Mouse (Mus musculus) kidney, embryonic 15.5 days (tissue): Measurements from ENCODE around the gene Sesn3. TPM values are rescaled to one million over a fixed set of nuclear protein-coding genes. Genes with fewer than 3 reads are reported as not detected.

Experiments used
- polyA plus RNA-seq: library from polyadenylated mRNA; unstranded; fragments of >200 nt; fragmentation: Nextera tagmentation; extraction: Ambion mirVana; gene quantifications from 2 replicates; pipeline ENCODE4 v1.2.1, GENCODE M21; 2015

The Sesn3 gene
- polyA plus RNA-seq, 1 experiment from 2014 or later = 20.9 TPM

Other genes starting within 250 kb of the Sesn3 start
- 13.3 and 13.5 TPM in 2 replicates for gene Endod1, start 106.4 kb downstream of the Sesn3 start, polyA plus RNA-seq
- 0.24 and 0.34 TPM in 2 replicates for gene Kdm4d, start 225.4 kb downstream of the Sesn3 start, polyA plus RNA-seq
- gene Cwc15, start 225.6 kb downstream of the Sesn3 start, polyA plus RNA-seq = 169 and 171 TPM in 2 replicates